Comparison of ENCODE assay signal across 10 mouse cellular contexts in genomic region chr19:15790620-15791263, GRCm38 (mm10).
DNase-seq lines count a peak whose midpoint lies in the region; ATAC-seq and TF ChIP-seq lines count a peak whose summit lies in the region.
"Had no signal": no experiment of that assay in that cellular context is flagged by ENCODE, and none has a peak within 500 bp of the region (broad histone marks: within the 10 kb centered on the region; RNA-seq: fewer than 3 reads in every experiment).

No protein-coding gene starts in this region.

- TF ChIP-seq CTCF in kidney, postnatal 0 days (IDR thresholded peaks at IDR 0.05; ENCODE audit: low read depth): no peak

- no peak overlapping the region for H3K9ac ChIP-seq in kidney, postnatal 0 days (ENCODE audit: low read depth, low read length)
- no peak overlapping the region; the same call in 1 of the 2 replicates for H3K9ac ChIP-seq in forebrain, embryonic 14.5 days (ENCODE audit: low read length)
- H3K9ac ChIP-seq in intestine, embryonic 15.5 days: no peak overlapping the region
- H3K9ac ChIP-seq in neural tube, embryonic 15.5 days (replicated peaks): no peak overlapping the region
- H3K9ac ChIP-seq: liver, embryonic 13.5 days had no signal

- H3K4me3 ChIP-seq in kidney, postnatal 0 days (replicated peaks; ENCODE audit: low read depth, low read length): no peak overlapping the region
- H3K4me3 ChIP-seq in forebrain, embryonic 14.5 days (ENCODE audit: low read depth, low read length): no peak overlapping the region
- H3K4me3 ChIP-seq in intestine, embryonic 15.5 days (replicated peaks): no peak overlapping the region
- 0 out of 2 replicates have a peak overlapping the region, but pooled peaks have one; percentile 13 for H3K4me3 ChIP-seq in neural tube, embryonic 15.5 days (replicated peaks)
- H3K4me3 ChIP-seq: liver, embryonic 13.5 days had no signal

- H3K27me3 ChIP-seq in kidney, postnatal 0 days (ENCODE audit: insufficient read depth, low read length): no peaks in the 10 kb centered on the region
- H3K27me3 ChIP-seq in forebrain, embryonic 14.5 days (replicated peaks; ENCODE audit: control insufficient read depth, insufficient read depth, low read length): no peaks in the 10 kb centered on the region
- no peaks in the 10 kb centered on the region for H3K27me3 ChIP-seq in intestine, embryonic 15.5 days (replicated peaks)
- no peaks in the 10 kb centered on the region; the same call in 1 of the 2 replicates for H3K27me3 ChIP-seq in neural tube, embryonic 15.5 days (replicated peaks)
- H3K27me3 ChIP-seq: liver, embryonic 13.5 days had no signal

- no peaks in the 10 kb centered on the region for H3K9me3 ChIP-seq in kidney, postnatal 0 days (replicated peaks; ENCODE audit: low read length)
- H3K9me3 ChIP-seq in forebrain, embryonic 14.5 days (replicated peaks; ENCODE audit: control insufficient read depth, low read length): no peaks in the 10 kb centered on the region
- no peaks in the 10 kb centered on the region for H3K9me3 ChIP-seq in intestine, embryonic 15.5 days
- no peaks in the 10 kb centered on the region for H3K9me3 ChIP-seq in neural tube, embryonic 15.5 days (replicated peaks)
- H3K9me3 ChIP-seq: G1E; liver, embryonic 13.5 days had no signal

- no peak overlapping the region for H3K27ac ChIP-seq in kidney, postnatal 0 days
- peak overlapping the region; percentile 46; the same call in 1 of the 2 replicates for H3K27ac ChIP-seq in forebrain, embryonic 14.5 days (ENCODE audit: low read depth, low read length)
- H3K27ac ChIP-seq in intestine, embryonic 15.5 days: no peak overlapping the region
- peak overlapping the region; percentile 41 for H3K27ac ChIP-seq in neural tube, embryonic 15.5 days (replicated peaks)
- H3K27ac ChIP-seq: liver, embryonic 13.5 days had no signal

- H3K4me1 ChIP-seq in kidney, postnatal 0 days (replicated peaks; ENCODE audit: insufficient read depth, low read length): no peaks in the 10 kb centered on the region
- 0 out of 2 replicates have a peak, but pooled peaks cover 4% of the 10 kb centered on the region for H3K4me1 ChIP-seq in forebrain, embryonic 14.5 days (ENCODE audit: control insufficient read depth, insufficient read depth, low read length)
- 0 out of 2 replicates have a peak, but pooled peaks cover 3% of the 10 kb centered on the region for H3K4me1 ChIP-seq in intestine, embryonic 15.5 days (replicated peaks)
- peaks cover 21% of the 10 kb centered on the region for H3K4me1 ChIP-seq in neural tube, embryonic 15.5 days
- H3K4me1 ChIP-seq: liver, embryonic 13.5 days had no signal

- WGBS in kidney, postnatal 0 days: 21% methylated on average over 13 of the region's 13 CpGs
- WGBS in forebrain, embryonic 14.5 days: 11% methylated on average over 13 of the region's 13 CpGs
- WGBS in intestine, embryonic 15.5 days: 14% methylated on average over 13 of the region's 13 CpGs
- WGBS in neural tube, embryonic 15.5 days: 12% methylated on average over 13 of the region's 13 CpGs

- H3K4me2 ChIP-seq in kidney, postnatal 0 days (ENCODE audit: low read length): peak overlapping the region; percentile 40
- H3K4me2 ChIP-seq in forebrain, embryonic 14.5 days (ENCODE audit: low read length): peak overlapping the region; percentile 37
- H3K4me2 ChIP-seq in intestine, embryonic 15.5 days (replicated peaks): peak overlapping the region; percentile 25; the same call in 1 of the 2 replicates
- peak overlapping the region; percentile 51 for H3K4me2 ChIP-seq in neural tube, embryonic 15.5 days
- H3K4me2 ChIP-seq: liver, embryonic 13.5 days had no signal

- no peaks in the 10 kb centered on the region for H3K36me3 ChIP-seq in kidney, postnatal 0 days (ENCODE audit: insufficient read depth, low read length)
- H3K36me3 ChIP-seq in forebrain, embryonic 14.5 days (ENCODE audit: control insufficient read depth, insufficient read depth, low read length): no peaks in the 10 kb centered on the region
- no peaks in the 10 kb centered on the region for H3K36me3 ChIP-seq in intestine, embryonic 15.5 days
- no peaks in the 10 kb centered on the region for H3K36me3 ChIP-seq in neural tube, embryonic 15.5 days
- H3K36me3 ChIP-seq: G1E; liver, embryonic 13.5 days had no signal

- DNase-seq in kidney, postnatal 0 days (ENCODE audit: low spot score): no peak
- no peak for DNase-seq in kidney, adult 11 months
- peak; percentile 51 for DNase-seq in forebrain, embryonic 14.5 days (ENCODE audit: low spot score)
- no peak for DNase-seq in right cerebral cortex, adult 2 months (ENCODE audit: low spot score in 2 of 2)
- DNase-seq in layer of hippocampus, adult 11-12 months (ENCODE audit: low spot score): no peak
- DNase-seq: adrenal gland, postnatal 10 days; liver, embryonic 13.5 days had no signal

- no peak for ATAC-seq in kidney, postnatal 0 days (replicated peaks; ENCODE audit: low FRiP score, low read depth)
- ATAC-seq in forebrain, embryonic 14.5 days: peak; percentile 82
- ATAC-seq in intestine, embryonic 15.5 days: no peak
- peak; percentile 62 for ATAC-seq in neural tube, embryonic 15.5 days (ENCODE audit: low FRiP score)

Comparison
In these comparisons a context has a peak if more than half of its experiments do, and no peak if none do; other contexts are left out.
1. ATAC-seq: peak in forebrain, embryonic 14.5 days (single experiment) and neural tube, embryonic 15.5 days (single experiment); none in kidney, postnatal 0 days (single experiment) and intestine, embryonic 15.5 days (single experiment).
2. H3K27ac ChIP-seq: peak in forebrain, embryonic 14.5 days (single experiment) and neural tube, embryonic 15.5 days (single experiment); none in kidney, postnatal 0 days (single experiment) and intestine, embryonic 15.5 days (single experiment).
3. Peak in every context shown above with its lines, with median percentiles within 50 percentile points of each other: H3K4me2 ChIP-seq.